Mouse (Mus musculus): ENCODE measurements around the gene Mmd2. TPM values are rescaled to one million over a fixed set of nuclear protein-coding genes. Genes with fewer than 3 reads are reported as not detected.

The Mmd2 gene
- total and polyA plus RNA-seq, 2 experiments = 9.8 to 13.1 TPM

DNA sequence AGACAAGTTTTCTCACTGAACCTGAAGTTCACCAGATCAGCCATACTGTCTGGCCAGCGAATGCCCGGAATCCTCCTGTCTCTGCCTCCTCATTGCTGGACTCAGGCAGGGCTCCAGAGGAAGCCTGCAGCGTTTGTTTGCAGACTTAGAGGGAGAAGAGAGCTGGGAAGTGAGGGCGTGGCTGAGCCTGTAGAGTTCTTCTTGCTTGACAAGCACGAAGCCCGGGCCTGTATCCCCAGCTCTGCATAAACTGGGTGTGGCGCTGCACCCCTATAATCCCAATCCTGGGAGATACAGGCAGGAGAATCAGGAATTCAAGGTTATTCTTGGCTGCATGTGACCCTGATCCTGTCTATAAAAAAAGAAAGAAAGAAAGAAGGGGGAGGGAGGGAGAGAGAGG is 48.3 kb downstream of the Mmd2 start:
- TF ChIP-seq CTCF (IDR thresholded peaks at IDR 0.05; ENCODE audit: low read depth, low read length) = no peak
- no peak overlapping the region for H3K4me3 ChIP-seq (ENCODE audit: insufficient read depth, low read depth, low read length)
- no peak for DNase-seq (ENCODE audit: extremely low read depth, low read depth, low spot score)
- H3K36me3 ChIP-seq (ENCODE audit: control insufficient read depth, insufficient read depth, low read length) = no peaks in the 10 kb centered on the region
- H3K4me1 ChIP-seq (ENCODE audit: control insufficient read depth, insufficient read depth, low read length) = no peaks in the 10 kb centered on the region
- WGBS = 52% methylated on average over 7 of the region's 7 CpGs
- no peaks in the 10 kb centered on the region for H3K79me2 ChIP-seq (ENCODE audit: control insufficient read depth, insufficient read depth, low read length)
- H3K9ac ChIP-seq (ENCODE audit: low read depth, low read length) = no peak overlapping the region
- no peak overlapping the region for H3K27ac ChIP-seq (replicated peaks; ENCODE audit: insufficient read depth, low read depth, low read length)
- H3K27me3 ChIP-seq (ENCODE audit: control insufficient read depth, insufficient read depth, low read length) = no peaks in the 10 kb centered on the region

- Histone ChIP-seq H3K9ac (ENCODE audit: low read depth, low read length) (no peak overlapping the region), H3K79me2 (ENCODE audit: control insufficient read depth, insufficient read depth, low read length) (no peaks in the 10 kb centered on the region), H3K36me3 (ENCODE audit: control insufficient read depth, insufficient read depth, low read length) (no peaks in the 10 kb centered on the region), H3K27me3 (ENCODE audit: control insufficient read depth, insufficient read depth, low read length) (no peaks in the 10 kb centered on the region), H3K4me1 (ENCODE audit: control insufficient read depth, insufficient read depth, low read length) (no peaks in the 10 kb centered on the region), H3K4me3 (ENCODE audit: insufficient read depth, low read depth, low read length) (no peak overlapping the region), H3K27ac (replicated peaks; ENCODE audit: insufficient read depth, low read depth, low read length) (no peak overlapping the region)
- peak; percentile 60 for DNase-seq (ENCODE audit: extremely low read depth, low read depth, low spot score)
- 22% methylated on average over 21 of the region's 21 CpGs for WGBS
- no peak for TF ChIP-seq POLR2A (IDR thresholded peaks at IDR 0.05; ENCODE audit: extremely low read depth, insufficient read depth, low read length)
- peak; percentile 92 for TF ChIP-seq CTCF (IDR thresholded peaks at IDR 0.05; ENCODE audit: low read depth, low read length)
Measured at GRCm38 (mm10) chr5:142557397-142558067, 51.1 kb downstream of the Mmd2 start.

DNA sequence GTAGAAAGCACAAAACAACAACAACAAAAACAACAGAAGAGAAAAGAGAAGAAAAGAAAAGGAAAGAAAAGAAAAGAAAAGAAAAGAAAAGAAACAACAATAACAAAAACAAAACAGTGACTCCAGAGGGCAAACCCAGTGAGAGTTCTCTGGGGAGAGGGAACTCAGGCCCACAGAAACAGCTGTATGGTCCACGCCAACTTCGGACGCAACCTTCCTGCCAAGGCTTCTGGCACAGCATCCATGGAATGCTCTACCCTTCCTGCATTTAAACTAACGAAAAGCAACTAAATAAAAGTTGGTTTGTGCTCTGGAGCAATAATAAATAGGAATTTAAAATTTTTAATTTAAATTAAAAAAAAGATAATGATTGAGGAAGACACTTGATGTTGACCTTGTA is 51.9 kb downstream of the Mmd2 start:
- no peaks in the 10 kb centered on the region for H3K27me3 ChIP-seq (ENCODE audit: control insufficient read depth, insufficient read depth, low read length)
- H3K9ac ChIP-seq (ENCODE audit: low read depth, low read length) = no peak overlapping the region
- H3K79me2 ChIP-seq (ENCODE audit: control insufficient read depth, insufficient read depth, low read length) = no peaks in the 10 kb centered on the region
- no peak overlapping the region for H3K4me3 ChIP-seq (ENCODE audit: insufficient read depth, low read depth, low read length)
- no peak for TF ChIP-seq CTCF (IDR thresholded peaks at IDR 0.05; ENCODE audit: low read depth, low read length)
- TF ChIP-seq POLR2A (IDR thresholded peaks at IDR 0.05; ENCODE audit: extremely low read depth, insufficient read depth, low read length) = no peak
- peak; percentile 19 for DNase-seq (ENCODE audit: extremely low read depth, low read depth, low spot score)
- no peaks in the 10 kb centered on the region for H3K4me1 ChIP-seq (ENCODE audit: control insufficient read depth, insufficient read depth, low read length)
- WGBS = 83% methylated on average over 4 of the region's 4 CpGs
- no peaks in the 10 kb centered on the region for H3K36me3 ChIP-seq (ENCODE audit: control insufficient read depth, insufficient read depth, low read length)
- no peak overlapping the region for H3K27ac ChIP-seq (replicated peaks; ENCODE audit: insufficient read depth, low read depth, low read length)

- Histone ChIP-seq H3K27ac (replicated peaks; ENCODE audit: insufficient read depth, low read depth, low read length) (no peak overlapping the region), H3K27me3 (ENCODE audit: control insufficient read depth, insufficient read depth, low read length) (no peaks in the 10 kb centered on the region), H3K9ac (ENCODE audit: low read depth, low read length) (no peak overlapping the region), H3K4me3 (ENCODE audit: insufficient read depth, low read depth, low read length) (no peak overlapping the region), H3K36me3 (ENCODE audit: control insufficient read depth, insufficient read depth, low read length) (no peaks in the 10 kb centered on the region), H3K4me1 (ENCODE audit: control insufficient read depth, insufficient read depth, low read length) (no peaks in the 10 kb centered on the region), H3K79me2 (ENCODE audit: control insufficient read depth, insufficient read depth, low read length) (no peaks in the 10 kb centered on the region)
- WGBS = 54% methylated on average over 5 of the region's 5 CpGs
- peak; percentile 41 for DNase-seq (ENCODE audit: extremely low read depth, low read depth, low spot score)
- no peak for TF ChIP-seq CTCF (IDR thresholded peaks at IDR 0.05; ENCODE audit: low read depth, low read length)
- TF ChIP-seq POLR2A (IDR thresholded peaks at IDR 0.05; ENCODE audit: extremely low read depth, insufficient read depth, low read length) = no peak
Measured at GRCm38 (mm10) chr5:142555866-142556265, 52.7 kb downstream of the Mmd2 start.

GRCm38 (mm10) chr5:142550706-142551652 is 57.6 kb downstream of the Mmd2 start, which contains the start of gene Radil:
Gene Radil (minus strand): TSS chr5:142551098.
- H3K79me2 ChIP-seq (ENCODE audit: control insufficient read depth, insufficient read depth, low read length) = no peaks in the 10 kb centered on the region
- peak within 1 kb of the TSS; percentile 61; the same call in 1 of the 2 replicates for H3K4me3 ChIP-seq (ENCODE audit: insufficient read depth, low read depth, low read length)
- H3K36me3 ChIP-seq (ENCODE audit: control insufficient read depth, insufficient read depth, low read length) = no peaks in the 10 kb centered on the region
- 3% methylated on average over 66 of the region's 80 CpGs for WGBS
- DNase-seq (ENCODE audit: extremely low read depth, low read depth, low spot score) = peak; percentile 68
- H3K27ac ChIP-seq (replicated peaks; ENCODE audit: insufficient read depth, low read depth, low read length) = no peak within 1 kb of the TSS
- H3K27me3 ChIP-seq (ENCODE audit: control insufficient read depth, insufficient read depth, low read length) = peaks cover 6% of the 10 kb centered on the region; the same call in 1 of the 2 replicates
- TF ChIP-seq CTCF (IDR thresholded peaks at IDR 0.05; ENCODE audit: low read depth, low read length) (peak; percentile 72), POLR2A (IDR thresholded peaks at IDR 0.05; ENCODE audit: extremely low read depth, insufficient read depth, low read length) (no peak)
- H3K9ac ChIP-seq (ENCODE audit: low read depth, low read length) = peak within 1 kb of the TSS; percentile 61
- no peaks in the 10 kb centered on the region for H3K4me1 ChIP-seq (ENCODE audit: control insufficient read depth, insufficient read depth, low read length)

Data from liver, adult 2 months (tissue).